Mouse (Mus musculus) monocyte, adult 2 months (primary cell): ENCODE measurements around the gene Bmp6.

Experiments
- DNase-seq, 2 experiments: peaks; one replicate each; pipeline ENCODE4 v3.0.0; 2022; ENCODE audit warnings: low spot score in 2 of 2, low read depth in 1 of 2

The Bmp6 gene

GRCm38 (mm10) chr13:38353420-38354255 lies 8.7 kb downstream of the Bmp6 start:
- no peak for DNase-seq

GRCm38 (mm10) chr13:38354284-38354683 lies 9.4 kb downstream of the Bmp6 start:
- DNase-seq, result no peak

DNA sequence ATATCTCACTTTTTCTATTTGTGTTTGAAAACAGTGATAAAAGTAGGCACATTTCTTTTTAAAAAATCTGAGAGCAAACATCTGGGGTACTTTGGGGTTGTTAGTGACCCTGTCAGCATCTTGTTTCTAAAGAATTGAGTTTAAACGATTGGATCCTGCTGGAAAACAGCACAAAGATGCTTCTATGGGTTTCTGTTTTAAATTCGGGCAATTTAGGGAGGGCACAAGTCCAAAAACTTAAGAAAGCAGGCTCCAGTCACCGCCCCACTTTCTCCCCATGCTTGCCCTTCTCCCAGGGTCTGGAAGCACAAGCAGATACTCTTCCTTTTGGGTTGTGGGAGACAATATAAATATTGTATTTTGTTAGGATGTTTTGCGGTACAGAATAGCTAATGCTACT lies 14.1 kb downstream of the Bmp6 start:
- DNase-seq, result no peak

GRCm38 (mm10) chr13:38362751-38363150 lies 17.8 kb downstream of the Bmp6 start:
- DNase-seq, result no peak

GRCm38 (mm10) chr13:38363869-38364268 lies 19.0 kb downstream of the Bmp6 start:
- no peak for DNase-seq

DNA sequence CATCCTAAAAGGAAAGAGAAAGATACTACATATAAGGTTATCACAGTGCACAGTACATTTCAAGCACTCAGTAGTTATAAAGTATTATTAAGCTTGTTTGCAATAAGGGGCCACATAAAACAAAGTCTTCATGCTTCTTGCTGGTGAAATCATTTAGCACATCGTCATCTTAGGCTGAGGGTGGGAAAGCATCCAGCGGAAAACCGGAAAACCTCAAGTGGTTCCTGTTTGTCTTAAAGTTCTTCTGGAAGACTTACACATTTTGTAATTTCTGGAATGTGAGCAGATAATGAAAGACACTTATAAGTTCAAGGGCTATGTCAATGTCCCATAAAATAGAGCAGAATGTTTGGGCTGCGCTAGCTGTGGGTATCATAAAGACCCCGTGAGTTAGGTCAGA lies 24.7 kb downstream of the Bmp6 start:
- DNase-seq, result no peak

DNA sequence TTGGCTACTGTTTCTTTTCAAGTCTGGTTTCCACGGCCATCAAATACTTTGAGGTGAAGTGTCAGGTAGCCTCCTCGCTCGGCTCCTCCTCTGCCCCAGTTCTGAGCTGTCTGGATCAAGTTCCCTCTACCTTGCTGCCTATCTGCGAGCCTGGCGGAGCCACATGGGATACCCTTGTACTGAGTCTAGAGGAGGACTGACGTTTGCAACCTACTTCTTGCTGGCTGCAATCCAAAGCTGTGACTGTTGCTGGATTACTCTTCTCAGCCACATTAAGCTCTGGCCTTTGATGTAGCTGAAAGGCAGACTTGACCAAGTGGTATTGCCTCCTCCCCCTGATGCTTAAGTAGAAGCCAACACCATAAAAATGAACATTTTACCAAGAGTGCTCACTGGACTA lies 31.2 kb downstream of the Bmp6 start:
- no peak for DNase-seq

DNA sequence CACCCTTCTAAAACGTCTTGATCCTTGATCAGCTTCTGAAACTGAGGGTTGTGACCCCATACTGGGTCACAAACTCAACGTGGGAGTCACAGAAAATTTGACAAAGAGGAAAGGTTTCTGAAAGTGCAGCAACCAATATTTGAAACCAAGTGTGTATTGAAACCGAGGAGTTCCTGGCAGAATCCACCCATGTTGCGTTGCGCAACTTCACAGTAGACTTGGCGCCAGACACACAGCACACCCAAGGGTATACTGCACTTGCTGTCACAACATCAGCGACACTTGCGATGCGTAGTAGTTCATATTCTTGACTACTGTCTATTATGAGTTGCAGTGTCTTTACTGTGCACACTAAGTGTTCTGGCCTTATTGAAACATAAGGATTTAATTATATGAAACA lies 32.4 kb downstream of the Bmp6 start:
- no peak for DNase-seq

- DNase-seq, result no peak
Measured at GRCm38 (mm10) chr13:38379806-38380205, 34.9 kb downstream of the Bmp6 start.

GRCm38 (mm10) chr13:38386035-38386559 lies 41.2 kb downstream of the Bmp6 start:
- no peak for DNase-seq

DNA sequence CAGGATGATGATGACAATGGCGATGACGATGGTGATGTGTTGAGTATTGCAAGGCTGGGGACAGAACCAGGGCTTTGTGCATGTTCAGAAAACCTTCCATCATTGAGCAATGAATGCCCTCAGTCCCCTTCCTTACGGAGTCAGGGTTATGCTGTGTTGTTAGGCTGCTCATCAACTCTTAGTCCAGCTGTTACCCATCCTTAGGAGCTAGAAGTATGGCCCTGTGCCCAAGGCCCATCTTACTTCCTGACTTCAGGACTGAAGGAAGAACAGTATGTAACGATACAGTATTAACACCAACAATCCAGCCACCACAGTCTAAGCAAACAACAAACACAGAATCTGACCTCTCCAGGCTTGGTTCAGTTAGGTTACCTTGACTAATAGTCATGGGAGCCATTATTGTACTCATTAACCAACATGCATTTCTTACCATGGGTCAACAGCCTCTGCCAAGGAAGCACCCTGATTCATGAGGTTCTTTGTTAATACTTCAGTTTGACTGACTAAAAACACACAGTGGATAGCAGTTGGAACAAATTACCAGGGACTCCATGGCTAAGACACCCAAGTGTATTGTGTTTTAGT lies 42.6 kb downstream of the Bmp6 start:
- no peak for DNase-seq

DNA sequence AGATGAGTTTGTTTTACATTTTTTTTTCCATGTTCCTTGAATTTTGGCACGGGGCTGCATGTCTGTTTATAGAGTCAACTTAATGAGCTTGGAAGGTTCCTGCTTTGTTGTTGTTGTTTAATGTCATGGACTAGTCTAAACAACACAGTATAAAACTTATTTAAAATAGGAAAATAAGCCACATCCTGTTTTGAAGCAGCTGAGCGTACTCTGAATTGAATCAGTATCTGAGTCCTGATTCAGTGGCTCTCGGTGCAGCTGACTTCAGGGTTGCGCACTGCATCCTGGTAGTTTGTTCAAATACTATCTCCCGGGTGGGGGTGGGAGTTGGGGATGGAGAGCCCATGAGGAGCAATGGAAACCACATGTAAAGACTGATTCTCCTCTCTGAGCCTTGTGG lies 48.5 kb downstream of the Bmp6 start:
- no peak for DNase-seq

DNA sequence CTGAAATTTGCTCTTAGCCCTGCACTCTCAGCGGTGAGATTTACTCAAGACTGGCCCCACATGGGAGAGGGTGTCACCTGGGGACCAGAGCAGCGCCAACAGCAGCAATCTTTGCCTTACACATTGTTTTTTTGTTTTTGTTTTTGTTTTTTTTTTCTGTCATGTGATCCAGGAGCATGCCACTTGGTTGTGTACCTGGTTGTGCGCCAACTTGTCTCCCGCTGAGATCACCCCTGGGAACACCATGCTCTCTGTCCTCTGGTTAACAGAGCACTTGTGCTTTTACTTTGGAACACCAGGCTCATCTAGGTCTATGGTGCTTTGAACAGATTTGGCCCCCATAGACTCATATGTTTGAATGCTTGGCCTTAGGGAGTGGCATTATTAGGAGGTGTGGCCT lies 50.1 kb downstream of the Bmp6 start:
- DNase-seq, result no peak

DNA sequence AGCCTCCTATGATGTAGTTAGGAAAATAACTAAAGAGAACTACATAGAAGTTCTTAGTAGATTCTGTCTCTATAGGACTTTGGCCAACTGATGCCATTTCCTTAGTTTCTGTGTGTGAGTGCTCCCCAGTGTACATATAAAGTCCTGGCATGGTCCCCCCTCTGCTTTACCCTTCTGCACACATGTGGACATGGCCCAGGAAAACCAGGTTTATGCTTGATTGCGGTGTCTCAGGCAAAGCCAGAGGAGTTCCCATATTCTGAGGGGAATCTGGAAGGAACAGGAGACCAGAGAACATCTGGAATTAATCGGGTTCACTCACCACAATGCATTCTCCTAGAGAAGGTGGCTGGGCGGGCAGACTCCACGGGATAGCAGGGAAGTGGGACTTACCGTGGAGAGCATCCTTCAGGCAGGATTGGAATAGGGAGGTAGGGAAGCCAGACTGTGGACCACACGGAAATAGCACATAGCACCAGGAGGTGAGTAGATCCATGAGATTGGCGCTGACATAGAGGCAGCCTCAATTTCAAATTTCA lies 52.2 kb downstream of the Bmp6 start:
- DNase-seq, result no peak

DNA sequence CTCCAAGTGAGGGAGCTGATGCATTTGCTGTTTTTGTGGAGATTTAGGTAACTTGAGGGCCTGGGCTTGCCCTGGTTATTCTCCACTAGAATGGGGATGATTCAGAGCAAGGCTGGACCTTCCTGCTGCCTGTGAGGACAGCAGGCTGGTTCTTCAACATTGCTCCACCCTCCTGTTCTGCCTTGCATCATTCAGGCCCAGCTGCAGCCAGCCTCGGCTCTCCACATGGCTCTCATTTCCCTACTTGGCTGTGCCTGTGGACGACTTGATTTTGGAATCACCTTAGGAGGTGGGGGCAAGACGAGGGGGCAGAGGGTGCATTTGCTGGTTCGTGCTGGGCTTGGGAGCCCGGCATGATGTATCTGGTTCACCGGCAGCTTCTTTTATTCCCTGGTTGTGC lies 53.8 kb downstream of the Bmp6 start:
- DNase-seq, result no peak

DNA sequence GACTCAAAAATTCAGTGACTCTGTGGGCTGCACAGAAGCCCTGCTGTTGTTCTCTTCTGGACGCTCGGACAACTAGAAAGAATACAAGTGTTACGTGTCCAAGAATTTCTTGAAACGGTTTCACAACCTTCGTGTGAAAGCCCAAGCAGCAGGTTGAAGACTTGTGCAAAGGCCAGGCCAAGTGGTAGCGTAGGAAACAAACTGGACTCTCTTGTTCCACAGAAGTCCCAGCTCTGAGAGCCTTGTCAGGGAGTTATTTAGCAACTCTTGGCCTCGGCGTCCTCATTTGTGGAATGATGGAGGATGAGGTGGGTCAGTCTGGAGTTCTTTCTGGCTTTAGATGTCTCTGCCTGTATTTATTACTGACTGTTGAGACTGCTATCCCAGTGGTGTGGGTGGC lies 55.8 kb downstream of the Bmp6 start:
- DNase-seq, result no peak

- DNase-seq, result no peak
Measured at GRCm38 (mm10) chr13:38407611-38408315, 62.9 kb downstream of the Bmp6 start.

DNA sequence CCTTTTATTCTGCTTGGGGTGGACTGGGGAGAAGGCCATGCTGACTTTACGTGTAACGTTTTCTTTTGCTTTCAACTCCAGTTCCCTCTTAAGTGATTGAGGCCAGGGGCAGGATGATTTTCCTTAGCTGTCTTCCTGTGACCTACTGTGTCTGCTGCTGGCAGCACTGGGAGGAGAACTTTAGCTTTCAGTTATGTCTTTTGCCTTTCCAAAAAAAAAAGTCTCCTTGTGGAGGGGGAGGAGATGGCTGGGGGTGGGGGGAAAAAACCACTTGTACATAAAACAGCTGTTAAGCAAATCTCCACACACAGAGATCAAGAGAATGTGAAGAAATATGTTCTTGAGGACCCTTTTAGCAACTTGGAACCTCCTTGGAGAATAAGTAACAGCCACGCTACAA lies 63.7 kb downstream of the Bmp6 start:
- DNase-seq, result no peak

- DNase-seq, result no peak
Measured at GRCm38 (mm10) chr13:38410322-38410865, 65.5 kb downstream of the Bmp6 start.

- DNase-seq, result no peak
Measured at GRCm38 (mm10) chr13:38419781-38420180, 74.9 kb downstream of the Bmp6 start.

GRCm38 (mm10) chr13:38422491-38422890 lies 77.6 kb downstream of the Bmp6 start:
- DNase-seq, result no peak
